ENCODE assay signal across 12 mouse cellular contexts in the genomic region with DNA sequence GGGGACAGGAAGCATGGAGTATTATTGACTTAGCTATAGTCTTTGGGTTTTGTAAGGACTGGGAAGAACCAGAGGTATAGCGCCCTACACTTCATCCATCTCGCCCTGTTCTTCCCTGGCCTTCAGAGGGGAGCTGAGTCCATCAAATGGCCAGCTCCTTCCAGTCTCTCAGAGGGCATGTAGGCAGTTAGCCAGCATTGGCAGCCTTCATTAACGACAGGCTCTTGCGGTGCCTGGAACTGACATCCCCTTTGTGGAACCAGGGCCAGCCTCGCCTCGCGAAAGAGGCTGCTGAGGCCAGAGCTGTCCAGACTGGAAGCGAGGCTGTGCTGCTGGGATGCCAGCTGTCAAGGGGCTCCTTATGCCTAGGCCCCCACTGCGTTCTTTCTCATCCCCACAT. TPM values are rescaled to one million over a fixed set of nuclear protein-coding genes. Genes with fewer than 3 reads are reported as not detected.
DNase-seq lines count a peak whose midpoint lies in the region; ATAC-seq and TF ChIP-seq lines count a peak whose summit lies in the region.
"Had no signal": no experiment of that assay in that cellular context is flagged by ENCODE, and none has a peak within 500 bp of the region (broad histone marks: within the 10 kb centered on the region; RNA-seq: fewer than 3 reads in every experiment).

No protein-coding gene starts in this region.

- peak overlapping the region; percentile 97 for H3K4me2 ChIP-seq in heart, embryonic 12.5 days
- H3K4me2 ChIP-seq in neural tube, embryonic 14.5 days (ENCODE audit: low read depth, low read length): 0 out of 2 replicates have a peak overlapping the region, but pooled peaks have one; percentile 6

- intact Hi-C loops in heart, postnatal 14 days (cut with DNase I): no loop called here

- H3K36me3 ChIP-seq in heart, embryonic 12.5 days: peaks cover 12% of the 10 kb centered on the region
- H3K36me3 ChIP-seq in neural tube, embryonic 14.5 days (ENCODE audit: control insufficient read depth, insufficient read depth, low read length): 0 out of 2 replicates have a peak, but pooled peaks cover 10% of the 10 kb centered on the region
- H3K36me3 ChIP-seq in forebrain, embryonic 10.5 days (replicated peaks): peaks cover 9% of the 10 kb centered on the region
- H3K36me3 ChIP-seq in thymus, adult 2 months (ENCODE audit: control insufficient read depth, insufficient read depth, low read length): no peaks in the 10 kb centered on the region

- no peaks in the 10 kb centered on the region for H3K9me3 ChIP-seq in heart, embryonic 12.5 days (replicated peaks)
- H3K9me3 ChIP-seq in neural tube, embryonic 14.5 days (ENCODE audit: control insufficient read depth, low read length): no peaks in the 10 kb centered on the region
- H3K9me3 ChIP-seq in forebrain, embryonic 10.5 days: no peaks in the 10 kb centered on the region

- peaks cover 18% of the 10 kb centered on the region for H3K4me1 ChIP-seq in heart, embryonic 12.5 days (replicated peaks)
- 0 out of 2 replicates have a peak, but pooled peaks cover 3% of the 10 kb centered on the region for H3K4me1 ChIP-seq in neural tube, embryonic 14.5 days (ENCODE audit: control insufficient read depth, insufficient read depth, low read length)
- H3K4me1 ChIP-seq in forebrain, embryonic 10.5 days: peaks cover 22% of the 10 kb centered on the region
- H3K4me1 ChIP-seq in thymus, adult 2 months (replicated peaks; ENCODE audit: control insufficient read depth, insufficient read depth, low read length): peaks cover 5% of the 10 kb centered on the region

- TF ChIP-seq CTCF in thymus, adult 2 months (IDR thresholded peaks at IDR 0.05; ENCODE audit: borderline replicate concordance, control insufficient read depth, extremely low read depth, insufficient read depth, low read length, poor library complexity): no peak

- WGBS in heart, embryonic 12.5 days: 68% methylated on average over 9 of the region's 9 CpGs
- WGBS in neural tube, embryonic 14.5 days: 53% methylated on average over 9 of the region's 9 CpGs
- 59% methylated on average over 9 of the region's 9 CpGs for WGBS in forebrain, embryonic 10.5 days
- 89% methylated on average over 9 of the region's 9 CpGs for WGBS in thymus, adult 2 months

- 0 out of 2 replicates have a peak overlapping the region, but pooled peaks have one; percentile 82 for H3K9ac ChIP-seq in heart, embryonic 12.5 days
- no peak overlapping the region for H3K9ac ChIP-seq in neural tube, embryonic 14.5 days (replicated peaks; ENCODE audit: low read depth, low read length)

- DNase-seq in heart, postnatal 14 days: no peak
- DNase-seq in neural tube, embryonic 10.5 days (ENCODE audit: extremely low spot score, low spot score): no peak
- peak; percentile 54 to 59 for DNase-seq in layer of hippocampus, postnatal 36 days
- peak; percentile 68 for DNase-seq in telencephalon, adult 2 months (ENCODE audit: low read depth, low spot score)
- no peak for DNase-seq in forebrain, embryonic 10.5 days (ENCODE audit: extremely low spot score, low spot score)
- no peak for DNase-seq in thymus, adult 2 months
- DNase-seq: kidney, adult 11 months; liver had no signal

- H3K4me3 ChIP-seq in heart, embryonic 12.5 days: no peak overlapping the region
- no peak overlapping the region for H3K4me3 ChIP-seq in neural tube, embryonic 14.5 days (ENCODE audit: low read depth, low read length)
- H3K4me3 ChIP-seq in forebrain, embryonic 10.5 days: no peak overlapping the region
- no peak overlapping the region for H3K4me3 ChIP-seq in thymus, adult 2 months (ENCODE audit: control insufficient read depth, insufficient read depth, low read length)

- TF ChIP-seq POLR2A in thymus, adult 2 months (IDR thresholded peaks at IDR 0.05; ENCODE audit: control insufficient read depth, extremely low read depth, insufficient read depth, low read length, poor library complexity): no peak

- H3K27ac ChIP-seq in heart, embryonic 12.5 days (ENCODE audit: poor library complexity, severe bottlenecking): no peak overlapping the region
- H3K27ac ChIP-seq in neural tube, embryonic 14.5 days (ENCODE audit: low read depth, low read length): no peak overlapping the region
- no peak overlapping the region for H3K27ac ChIP-seq in forebrain, embryonic 10.5 days
- no peak overlapping the region for H3K27ac ChIP-seq in thymus, adult 2 months (ENCODE audit: control insufficient read depth, insufficient read depth, low read length)

- peaks cover 29% of the 10 kb centered on the region for H3K27me3 ChIP-seq in heart, embryonic 12.5 days (replicated peaks)
- 0 out of 2 replicates have a peak, but pooled peaks cover 3% of the 10 kb centered on the region for H3K27me3 ChIP-seq in neural tube, embryonic 14.5 days (ENCODE audit: control insufficient read depth, insufficient read depth, low read length)
- H3K27me3 ChIP-seq in forebrain, embryonic 10.5 days (ENCODE audit: poor library complexity, severe bottlenecking): peaks cover 61% of the 10 kb centered on the region
- H3K27me3 ChIP-seq in thymus, adult 2 months (ENCODE audit: control insufficient read depth, insufficient read depth, low read length): peaks cover 14% of the 10 kb centered on the region; the same call in 1 of the 2 replicates

- no peak for ATAC-seq in heart, embryonic 12.5 days (ENCODE audit: insufficient number of reproducible peaks, low FRiP score)
- ATAC-seq in neural tube, embryonic 14.5 days (ENCODE audit: low read depth): no peak

RNA-seq across cellular contexts. Expression of gene Dbndd2, which starts 1.9 kb away (rescaled TPM):
- polyA plus RNA-seq in heart, embryonic 12.5 days (2016; fragmentation: Nextera tagmentation; extraction: Ambion mirVana): 7.3 and 11.3 TPM in 2 replicates
- total RNA-seq in heart, postnatal 14 days (2021): 10 to 100 TPM; 17.9 to 19.0 TPM
- 13.7 and 15.6 TPM in 2 replicates for polyA plus RNA-seq in neural tube, embryonic 14.5 days (2014; fragmentation: Nextera tagmentation; extraction: Ambion mirVana)
- total RNA-seq in layer of hippocampus, postnatal 36 days (2021): 100 to 1,000 TPM; 108 to 110 TPM
- polyA plus RNA-seq in forebrain, embryonic 10.5 days (2016; fragmentation: Nextera tagmentation; extraction: Ambion mirVana): 3.1 and 4.8 TPM in 2 replicates
- 19.6 and 24.8 TPM in 2 replicates for polyA plus RNA-seq in thymus, adult 2 months (2012; rRNA removed)

RNA-seq across cellular contexts. Expression of gene Pigt, which starts 9.5 kb away (rescaled TPM):
- 53.4 and 54.3 TPM in 2 replicates for polyA plus RNA-seq in heart, embryonic 12.5 days (2016; fragmentation: Nextera tagmentation; extraction: Ambion mirVana)
- total RNA-seq in heart, postnatal 14 days (2021): 10 to 100 TPM; 43.1 to 45.9 TPM
- polyA plus RNA-seq in neural tube, embryonic 14.5 days (2014; fragmentation: Nextera tagmentation; extraction: Ambion mirVana): 96.6 and 118 TPM in 2 replicates
- 10 to 100 TPM; 76.6 to 84.5 TPM for total RNA-seq in layer of hippocampus, postnatal 36 days (2021)
- 38.5 and 42.0 TPM in 2 replicates for polyA plus RNA-seq in forebrain, embryonic 10.5 days (2016; fragmentation: Nextera tagmentation; extraction: Ambion mirVana)
- polyA plus RNA-seq in thymus, adult 2 months (2012; rRNA removed): 146 and 202 TPM in 2 replicates

RNA-seq across cellular contexts. Expression of gene Trp53tg5, which starts 14.3 kb away (rescaled TPM):
- polyA plus RNA-seq in heart, embryonic 12.5 days (2016; fragmentation: Nextera tagmentation; extraction: Ambion mirVana): 0.19 TPM in 1 of 2 replicates, not detected in the other
- not detected for total RNA-seq in heart, postnatal 14 days (2021)
- polyA plus RNA-seq in neural tube, embryonic 14.5 days (2014; fragmentation: Nextera tagmentation; extraction: Ambion mirVana): not detected in 2 replicates
- not detected for total RNA-seq in layer of hippocampus, postnatal 36 days (2021)
- not detected in 2 replicates for polyA plus RNA-seq in forebrain, embryonic 10.5 days (2016; fragmentation: Nextera tagmentation; extraction: Ambion mirVana)
- polyA plus RNA-seq in thymus, adult 2 months (2012; rRNA removed): not detected in 2 replicates
- polyA plus RNA-seq: C2C12; spleen, adult 2 months had no signal

RNA-seq across cellular contexts. Expression of gene Gm20458, which starts 27.0 kb away (rescaled TPM):
- polyA plus RNA-seq in heart, embryonic 12.5 days (2016; fragmentation: Nextera tagmentation; extraction: Ambion mirVana): 11.8 and 16.9 TPM in 2 replicates
- 1 to 10 TPM; 3.0 to 5.3 TPM for total RNA-seq in heart, postnatal 14 days (2021)
- 3.0 and 3.1 TPM in 2 replicates for polyA plus RNA-seq in neural tube, embryonic 14.5 days (2014; fragmentation: Nextera tagmentation; extraction: Ambion mirVana)
- 10 to 100 TPM in 1 of 2 experiments, 1 to 10 TPM in 1; 7.0 to 13.3 TPM for total RNA-seq in layer of hippocampus, postnatal 36 days (2021)
- polyA plus RNA-seq in forebrain, embryonic 10.5 days (2016; fragmentation: Nextera tagmentation; extraction: Ambion mirVana): 2.0 and 3.0 TPM in 2 replicates
- 27.8 and 35.3 TPM in 2 replicates for polyA plus RNA-seq in thymus, adult 2 months (2012; rRNA removed)

RNA-seq across cellular contexts. Expression of gene Sys1, which starts 31.0 kb away (rescaled TPM):
- 36.4 and 40.3 TPM in 2 replicates for polyA plus RNA-seq in heart, embryonic 12.5 days (2016; fragmentation: Nextera tagmentation; extraction: Ambion mirVana)
- 10 to 100 TPM; 21.2 to 21.9 TPM for total RNA-seq in heart, postnatal 14 days (2021)
- 88.9 and 96.3 TPM in 2 replicates for polyA plus RNA-seq in neural tube, embryonic 14.5 days (2014; fragmentation: Nextera tagmentation; extraction: Ambion mirVana)
- total RNA-seq in layer of hippocampus, postnatal 36 days (2021): 10 to 100 TPM; 37.7 to 42.3 TPM
- polyA plus RNA-seq in forebrain, embryonic 10.5 days (2016; fragmentation: Nextera tagmentation; extraction: Ambion mirVana): 57.9 and 59.5 TPM in 2 replicates
- 183 and 220 TPM in 2 replicates for polyA plus RNA-seq in thymus, adult 2 months (2012; rRNA removed)

Comparison
In these comparisons a context has a peak if more than half of its experiments do, and no peak if none do; other contexts are left out.
1. DNase-seq: peak in layer of hippocampus, postnatal 36 days (2 of 2) and telencephalon, adult 2 months (single experiment); none in heart, postnatal 14 days (0 of 2), neural tube, embryonic 10.5 days (single experiment), forebrain, embryonic 10.5 days (single experiment) and thymus, adult 2 months (single experiment).